Mouse (Mus musculus) thymus, adult 2 months (tissue): Measurements from ENCODE around the gene Podn. TPM values are rescaled to one million over a fixed set of nuclear protein-coding genes. Genes with fewer than 3 reads are reported as not detected.

Source experiments
- DNase-seq: peaks from one replicate; pipeline ENCODE4 v3.0.0; 2021
- H3K27ac ChIP-seq: fragments of 200-500 bp; 2 replicates; pipeline ENCODE4 v1.5.1; 2012; ENCODE audit warnings: low read length, control low read depth; ENCODE audit not compliant: control insufficient read depth, insufficient read depth
- H3K27me3 ChIP-seq: fragments of 200-500 bp; 2 replicates; pipeline ENCODE4 v1.6.1; 2012; ENCODE audit warnings: mild to moderate bottlenecking, low read length, moderate library complexity, mixed read lengths; ENCODE audit not compliant: control insufficient read depth, insufficient read depth
- H3K36me3 ChIP-seq: fragments of 200-500 bp; 2 replicates; pipeline ENCODE4 v1.6.1; 2012; ENCODE audit warnings: mild to moderate bottlenecking, low read length, moderate library complexity; ENCODE audit not compliant: control insufficient read depth, insufficient read depth
- H3K4me1 ChIP-seq: fragments of 200-500 bp; replicated peaks from 2 replicates; pipeline ENCODE4 v1.6.1; 2012; ENCODE audit warnings: low read length; ENCODE audit not compliant: control insufficient read depth, insufficient read depth
- H3K4me3 ChIP-seq: fragments of 200-500 bp; 2 replicates; pipeline ENCODE4 v1.5.1; 2012; ENCODE audit warnings: mild to moderate bottlenecking, low read length, control low read depth, moderate library complexity; ENCODE audit not compliant: control insufficient read depth, insufficient read depth
- CTCF ChIP-seq: fragments of 200-500 bp; IDR thresholded peaks from 2 replicates; pipeline ENCODE4 v1.5.1; 2012; ENCODE audit warnings: mild to moderate bottlenecking, control low read depth, low read length, moderate library complexity, borderline replicate concordance; ENCODE audit not compliant: control insufficient read depth, poor library complexity, insufficient read depth; ENCODE audit errors: extremely low read depth
- POLR2A ChIP-seq: fragments of 200-500 bp; IDR thresholded peaks from 2 replicates; pipeline ENCODE4 v1.6.1; 2012; ENCODE audit warnings: mild to moderate bottlenecking, low read length, control low read depth, moderate library complexity; ENCODE audit not compliant: control insufficient read depth, poor library complexity, insufficient read depth; ENCODE audit errors: extremely low read depth
- WGBS: fragments of 180-500 bp; shearing (Covaris S2); methylation state at CpG from one replicate; pipeline ENCODE4 v1.1.7; 2018; 5-methylcytosine and 5-hydroxymethylcytosine counted together
- polyA plus RNA-seq: library from polyadenylated mRNA; depleted of rRNA; stranded (reverse); fragments of >200 nt; gene quantifications from 2 replicates; pipeline ENCODE4 v1.2.3, GENCODE M21; 2012

The Podn gene
- polyA plus RNA-seq, 1 experiment = 12.0 TPM

GRCm38 (mm10) chr4:108070723-108071122 is 25.5 kb downstream of the Podn start:
- Histone ChIP-seq H3K27me3 (no peaks in the 10 kb centered on the region), H3K4me1 (peaks cover 6% of the 10 kb centered on the region), H3K36me3 (peaks cover 7% of the 10 kb centered on the region), H3K4me3 (peak overlapping the region; percentile 52), H3K27ac (peak overlapping the region; percentile 42)
- WGBS = 4% methylated on average over 8 of the region's 8 CpGs
- peak; percentile 8 for DNase-seq
- TF ChIP-seq POLR2A (no peak), CTCF (no peak)

GRCm38 (mm10) chr4:108070286-108070685 is 26.0 kb downstream of the Podn start:
- DNase-seq = no peak
- Histone ChIP-seq H3K27ac (no peak overlapping the region), H3K4me3 (peak overlapping the region; percentile 52), H3K36me3 (peaks cover 7% of the 10 kb centered on the region), H3K4me1 (peaks cover 6% of the 10 kb centered on the region), H3K27me3 (no peaks in the 10 kb centered on the region)
- 48% methylated on average over 4 of the region's 4 CpGs for WGBS
- no peak for TF ChIP-seq POLR2A
- no peak for TF ChIP-seq CTCF

- 96% methylated on average over 2 of the region's 2 CpGs for WGBS
- DNase-seq = no peak
- no peak overlapping the region for H3K27ac ChIP-seq
- no peak overlapping the region for H3K4me3 ChIP-seq
- H3K36me3 ChIP-seq = peaks cover 14% of the 10 kb centered on the region
- H3K27me3 ChIP-seq = no peaks in the 10 kb centered on the region
- TF ChIP-seq POLR2A (no peak), CTCF (no peak)
- H3K4me1 ChIP-seq = peaks cover 6% of the 10 kb centered on the region
These were observed 28.2 kb downstream of the Podn start for GRCm38 (mm10) chr4:108068081-108068480.

GRCm38 (mm10) chr4:108067261-108067660 is 29.0 kb downstream of the Podn start:
- WGBS = 86% methylated on average over 7 of the region's 7 CpGs
- no peak for DNase-seq
- no peak for TF ChIP-seq POLR2A
- no peak for TF ChIP-seq CTCF
- H3K36me3 ChIP-seq = peaks cover 21% of the 10 kb centered on the region
- no peak overlapping the region for H3K4me3 ChIP-seq
- H3K27me3 ChIP-seq = no peaks in the 10 kb centered on the region
- peaks cover 6% of the 10 kb centered on the region for H3K4me1 ChIP-seq
- no peak overlapping the region for H3K27ac ChIP-seq

- no peak for TF ChIP-seq POLR2A
- TF ChIP-seq CTCF = no peak
- Histone ChIP-seq H3K36me3 (peaks cover 22% of the 10 kb centered on the region), H3K4me3 (no peak overlapping the region), H3K27me3 (no peaks in the 10 kb centered on the region), H3K27ac (no peak overlapping the region), H3K4me1 (peaks cover 6% of the 10 kb centered on the region)
- WGBS = 95% methylated on average over 4 of the region's 4 CpGs
- DNase-seq = no peak
These were observed 29.7 kb downstream of the Podn start for GRCm38 (mm10) chr4:108066569-108066968.

GRCm38 (mm10) chr4:108065176-108065844 is 30.9 kb downstream of the Podn start:
- no peak overlapping the region for H3K4me3 ChIP-seq
- TF ChIP-seq POLR2A = no peak
- TF ChIP-seq CTCF = no peak
- peaks cover 22% of the 10 kb centered on the region for H3K36me3 ChIP-seq
- no peak for DNase-seq
- H3K27ac ChIP-seq = no peak overlapping the region
- H3K27me3 ChIP-seq = no peaks in the 10 kb centered on the region
- peaks cover 3% of the 10 kb centered on the region for H3K4me1 ChIP-seq
- 88% methylated on average over 2 of the region's 2 CpGs for WGBS

GRCm38 (mm10) chr4:108063616-108064015 is 32.6 kb downstream of the Podn start:
- DNase-seq = no peak

GRCm38 (mm10) chr4:108062524-108062923 is 33.7 kb downstream of the Podn start:
- 95% methylated on average over 5 of the region's 5 CpGs for WGBS
- no peak for TF ChIP-seq POLR2A
- no peak for TF ChIP-seq CTCF
- peaks cover 33% of the 10 kb centered on the region for H3K36me3 ChIP-seq

More at GRCm38 (mm10) chr4:108063616-108064015, 32.6 kb downstream of the Podn start:
- Histone ChIP-seq H3K4me1 (no peaks in the 10 kb centered on the region), H3K36me3 (peaks cover 33% of the 10 kb centered on the region), H3K27ac (no peak overlapping the region), H3K4me3 (no peak overlapping the region), H3K27me3 (no peaks in the 10 kb centered on the region)
- 95% methylated on average over 6 of the region's 6 CpGs for WGBS
- TF ChIP-seq CTCF (no peak), POLR2A (no peak)

More at GRCm38 (mm10) chr4:108062524-108062923, 33.7 kb downstream of the Podn start:
- Histone ChIP-seq H3K4me3 (no peak overlapping the region), H3K27ac (no peak overlapping the region), H3K4me1 (no peaks in the 10 kb centered on the region), H3K27me3 (no peaks in the 10 kb centered on the region)
- DNase-seq = no peak
